Comparison of ENCODE assay signal across 20 mouse cellular contexts in the genomic region with DNA sequence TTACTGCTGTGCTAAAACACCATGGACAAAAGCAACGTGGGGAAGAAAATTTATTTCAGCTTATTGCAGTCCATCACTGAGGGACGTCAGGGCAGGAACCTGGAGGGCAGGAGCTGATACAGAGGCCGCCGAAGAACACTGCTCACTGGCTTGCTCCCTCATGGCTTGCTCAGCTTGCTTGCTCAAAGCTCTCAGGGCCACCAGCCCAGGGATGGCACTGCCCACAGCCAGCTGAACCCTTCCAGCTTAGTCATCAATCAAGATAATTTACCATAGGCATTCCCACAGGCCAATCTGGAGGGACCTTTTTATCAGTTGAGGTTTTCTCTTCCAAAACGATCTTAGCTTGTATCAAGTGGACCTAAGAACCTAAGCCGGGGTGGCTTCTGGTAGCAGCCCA. TPM values are rescaled to one million over a fixed set of nuclear protein-coding genes. Genes with fewer than 3 reads are reported as not detected.
"Had no signal": no experiment of that assay in that cellular context is flagged by ENCODE, and none has a peak within 500 bp of the region (broad histone marks: within the 10 kb centered on the region; RNA-seq: fewer than 3 reads in every experiment).

No protein-coding gene starts in this region.

- H3K36me3 ChIP-seq: limb, embryonic 12.5 days; limb, embryonic 15.5 days; midbrain, embryonic 12.5 days; midbrain, embryonic 15.5 days; neural tube, embryonic 12.5 days; neural tube, embryonic 15.5 days; stomach, embryonic 15.5 days had no signal

- H3K27ac ChIP-seq: kidney, postnatal 0 days; limb, embryonic 12.5 days; limb, embryonic 15.5 days; liver, embryonic 14.5 days; macrophage; midbrain, embryonic 12.5 days; midbrain, embryonic 15.5 days; neural tube, embryonic 12.5 days; neural tube, embryonic 15.5 days; stomach, embryonic 15.5 days had no signal

- H3K9ac ChIP-seq: limb, embryonic 12.5 days; limb, embryonic 15.5 days; liver, embryonic 14.5 days; liver, postnatal 0 days; lung, embryonic 14.5 days; midbrain, embryonic 12.5 days; midbrain, embryonic 15.5 days; neural tube, embryonic 12.5 days; neural tube, embryonic 15.5 days; stomach, embryonic 15.5 days had no signal

- H3K4me1 ChIP-seq: neural tube, embryonic 12.5 days had no signal

- H3K9me3 ChIP-seq: limb, embryonic 12.5 days; limb, embryonic 15.5 days; midbrain, embryonic 15.5 days; neural tube, embryonic 12.5 days; neural tube, embryonic 15.5 days; stomach, embryonic 15.5 days had no signal

- H3K4me3 ChIP-seq: limb, embryonic 12.5 days; limb, embryonic 15.5 days; midbrain, embryonic 12.5 days; midbrain, embryonic 15.5 days; neural tube, embryonic 12.5 days; neural tube, embryonic 15.5 days; stomach, embryonic 15.5 days had no signal

- DNase-seq: kidney, adult 2 months; kidney, postnatal 25 days; left cerebral cortex, postnatal 4 days; liver, postnatal 0 days; lung, embryonic 14.5 days; right cerebral cortex, postnatal 25 days; spleen, adult 18-20 months; thymus, postnatal 36 days had no signal

- H3K27me3 ChIP-seq: limb, embryonic 12.5 days; limb, embryonic 15.5 days; midbrain, embryonic 15.5 days; neural tube, embryonic 12.5 days; neural tube, embryonic 15.5 days; stomach, embryonic 15.5 days had no signal

RNA-seq across cellular contexts. Expression of a gene that starts 19.0 kb away (rescaled TPM):
- total RNA-seq: megakaryocyte, adult 5-6 weeks had no signal
- polyA plus RNA-seq: macrophage had no signal

RNA-seq across cellular contexts. Expression of a gene that starts 58.0 kb away (rescaled TPM):
- polyA plus RNA-seq: liver, embryonic 11.5 days; neural tube, embryonic 12.5 days had no signal
